Mouse (Mus musculus) left cerebral cortex, postnatal 10 days (tissue): ENCODE data around the gene Gabrr3. TPM values are rescaled to one million over a fixed set of nuclear protein-coding genes. Genes with fewer than 3 reads are reported as not detected.
"Not testable (repeated sequence)": the region's sequence is repeated elsewhere in the genome, so short reads cannot be mapped to it uniquely, and the experiment has no call there.

Experiments used
- DNase-seq, 2 experiments: peaks; one replicate each; pipeline ENCODE4 v3.0.0; 2021 to 2022; ENCODE audit warnings: low spot score in 2 of 2, mixed read lengths in 1 of 2; ENCODE audit errors: extremely low spot score in 1 of 2
- intact Hi-C: fragments of 180-260 bp; cut with DNase I; formaldehyde crosslinking; loops from one replicate; pipeline ENCODE4 v1.15.1; 2025
- total RNA-seq, 2 experiments: library from RNA; stranded (reverse); gene quantifications; 2 replicates each; pipeline ENCODE4 v1.2.3; 2021

Gene Gabrr3
- total RNA-seq, 2 experiments from 2014 or later, result 0.13 TPM; not detected in 1

DNA sequence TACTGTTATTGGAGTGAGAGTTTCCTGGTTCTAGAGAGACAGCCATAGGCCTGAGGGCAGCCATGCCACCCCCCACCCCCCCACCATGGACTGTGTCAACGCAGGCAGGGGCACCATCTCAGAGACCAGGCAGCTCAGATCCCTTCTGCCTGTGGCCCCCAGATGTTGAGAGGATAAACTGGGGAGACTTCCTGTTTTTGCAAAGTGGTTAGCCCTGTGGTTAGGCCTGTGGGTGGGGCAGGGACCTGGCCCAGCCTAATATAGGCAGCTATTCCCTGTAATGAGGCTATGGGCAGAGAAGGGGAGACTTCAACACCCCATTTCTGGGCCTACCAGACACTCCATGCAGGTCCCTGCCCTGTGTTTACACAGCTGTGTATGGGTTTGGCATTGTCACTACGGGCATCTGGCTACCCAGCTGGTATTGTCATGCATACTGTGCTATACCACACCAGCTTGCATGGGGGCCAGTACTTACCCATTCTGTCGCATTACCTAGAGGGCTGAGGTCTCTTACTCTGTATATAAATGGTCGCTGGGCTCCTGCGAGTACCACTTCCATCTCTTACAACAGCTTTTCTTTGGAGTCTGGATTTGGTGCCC lies 52.2 kb downstream of the Gabrr3 start:
- DNase-seq, intact Hi-C loops: not testable (repeated sequence)

DNA sequence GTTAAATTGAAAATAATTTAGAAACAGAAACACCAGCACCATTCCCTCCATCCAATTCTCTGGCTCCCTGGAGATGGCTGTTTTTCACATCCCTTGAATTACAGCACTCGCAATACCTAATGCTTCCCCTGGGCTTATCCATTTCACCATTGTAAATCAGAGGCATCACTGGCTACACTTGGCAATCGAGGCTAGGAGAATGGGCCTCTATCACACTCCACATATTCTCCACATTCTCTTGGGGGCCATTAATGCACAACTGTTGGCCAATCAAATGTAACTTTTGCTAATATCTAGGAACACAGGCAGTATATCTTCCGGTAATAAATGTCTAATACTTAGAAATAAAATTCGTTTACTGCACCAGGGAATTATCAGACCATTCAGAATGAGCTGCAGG lies 56.4 kb downstream of the Gabrr3 start:
- DNase-seq, result no peak
- intact Hi-C loops, result no loop called here

DNA sequence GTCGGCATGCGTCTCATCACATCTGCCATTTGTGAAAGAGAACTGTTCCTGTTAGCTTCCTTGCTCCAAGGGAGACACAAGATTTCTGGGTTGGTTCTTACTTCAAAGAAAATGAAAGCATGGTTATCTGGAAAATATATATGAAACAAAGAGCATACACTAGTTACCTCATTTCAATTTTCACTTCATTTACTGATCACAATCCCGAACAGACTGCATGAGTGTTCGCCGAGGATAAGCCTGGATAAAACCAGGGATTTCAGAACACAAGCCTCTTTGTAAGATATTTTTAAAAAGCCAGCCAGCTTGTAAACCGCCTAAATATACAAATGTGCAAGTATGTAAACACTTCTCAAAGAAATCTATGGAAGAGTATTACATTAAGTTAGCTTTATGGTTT lies 56.8 kb downstream of the Gabrr3 start:
- no peak for DNase-seq
- intact Hi-C loops, result no loop called here

DNA sequence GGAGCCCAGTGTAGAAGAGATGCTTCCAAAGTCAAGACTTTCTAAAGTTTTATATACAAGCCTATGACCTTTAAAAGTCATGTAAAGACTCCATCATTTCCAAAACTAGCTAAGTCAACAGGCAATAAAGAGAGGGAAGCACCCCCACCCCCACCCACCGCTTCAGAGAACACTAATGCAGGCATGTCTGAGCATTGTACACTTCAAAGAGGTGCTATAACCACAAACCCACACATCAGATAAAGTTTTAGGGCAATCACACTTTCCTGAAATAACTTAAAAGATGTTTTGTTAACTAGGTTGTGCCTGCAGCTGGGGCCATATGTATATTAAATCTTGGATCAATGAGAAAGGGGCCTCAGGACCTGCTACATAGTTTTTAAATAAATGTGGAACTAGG lies 62.7 kb downstream of the Gabrr3 start:
- intact Hi-C loops, result no loop called here
- no peak for DNase-seq

DNA sequence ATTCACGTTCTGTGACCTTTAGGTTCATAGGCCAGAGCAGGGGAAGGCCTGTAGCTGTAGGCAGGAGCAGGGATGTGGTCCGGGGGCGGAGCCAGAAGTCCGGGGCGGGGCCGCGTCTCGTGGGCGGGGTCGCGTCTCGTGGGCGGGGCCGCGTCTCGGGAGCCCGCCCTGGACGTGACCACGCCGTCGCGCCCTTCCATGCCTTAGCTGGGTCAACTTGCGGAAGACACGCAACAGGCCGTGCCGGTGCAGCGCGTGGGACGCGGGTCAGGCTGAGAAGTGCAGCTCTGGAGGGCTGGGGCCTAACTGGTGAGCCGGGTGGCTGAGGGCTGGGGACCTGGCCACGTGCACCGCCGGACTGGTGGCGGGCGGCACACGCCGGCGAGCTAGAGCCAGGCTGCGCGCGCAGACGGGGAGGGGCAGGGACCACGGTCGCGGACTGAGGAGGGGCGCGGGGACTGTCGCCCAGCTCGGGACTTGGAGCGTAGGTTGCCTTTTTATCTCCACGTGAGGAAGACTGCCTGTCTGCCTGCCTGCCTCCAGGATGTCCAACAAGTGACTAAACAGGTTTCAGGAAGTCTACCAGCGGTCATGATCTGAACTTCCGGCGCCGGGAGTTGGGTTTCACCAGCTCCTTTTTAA lies 64.6 kb downstream of the Gabrr3 start, which contains the start of gene Riox2:
Gene Riox2 (plus strand): TSS at position 139 of the 642 bp plus-strand sequence.
- DNase-seq, result peak; percentile 59 to 88
- intact Hi-C loops, result no loop called here

DNA sequence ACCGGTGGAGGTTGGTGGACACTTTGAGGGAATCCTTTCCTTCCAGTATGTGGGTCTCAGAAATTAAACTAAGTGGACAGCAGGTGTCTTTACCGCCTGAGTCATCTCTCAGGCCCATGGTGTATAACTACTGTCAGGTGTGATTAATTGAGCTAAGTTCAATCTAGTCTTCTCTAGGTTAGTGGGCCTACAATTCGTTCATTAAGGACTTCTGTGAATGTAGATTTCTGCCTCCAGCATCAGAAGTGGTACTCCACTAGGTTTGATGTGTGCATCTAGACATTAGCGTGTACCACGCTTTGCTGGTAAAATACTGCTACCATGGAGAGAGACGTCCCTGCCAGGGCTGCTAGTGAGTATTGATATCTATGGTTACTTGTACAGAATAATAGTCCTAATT lies 65.4 kb downstream of the Gabrr3 start:
- intact Hi-C loops, result no loop called here
- no peak for DNase-seq

DNA sequence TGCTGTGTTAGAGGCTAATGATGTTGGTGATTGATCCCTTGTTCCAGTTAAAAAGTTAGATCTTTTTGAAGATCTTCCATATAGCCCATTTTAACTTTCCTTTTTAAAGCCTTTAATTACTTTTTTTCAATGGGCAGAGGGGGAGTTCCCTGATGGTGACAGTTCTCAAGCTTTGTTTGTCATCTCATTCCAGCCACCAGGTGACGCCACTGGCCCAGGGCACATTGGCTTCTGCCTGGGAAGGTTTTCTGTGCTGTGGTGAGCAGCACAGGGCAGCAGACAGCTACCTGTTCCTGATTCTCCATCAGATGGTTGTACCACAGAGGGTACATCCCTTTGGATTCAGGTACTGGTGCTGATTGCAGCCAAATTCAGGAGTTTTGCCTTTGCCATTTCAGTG lies 67.7 kb downstream of the Gabrr3 start:
- peak; percentile 6 to 68 for DNase-seq
- intact Hi-C loops, result loop anchor here (5.0 kb wide), 1 partner anchor 143 kb away; no protein-coding TSS in a partner anchor

DNA sequence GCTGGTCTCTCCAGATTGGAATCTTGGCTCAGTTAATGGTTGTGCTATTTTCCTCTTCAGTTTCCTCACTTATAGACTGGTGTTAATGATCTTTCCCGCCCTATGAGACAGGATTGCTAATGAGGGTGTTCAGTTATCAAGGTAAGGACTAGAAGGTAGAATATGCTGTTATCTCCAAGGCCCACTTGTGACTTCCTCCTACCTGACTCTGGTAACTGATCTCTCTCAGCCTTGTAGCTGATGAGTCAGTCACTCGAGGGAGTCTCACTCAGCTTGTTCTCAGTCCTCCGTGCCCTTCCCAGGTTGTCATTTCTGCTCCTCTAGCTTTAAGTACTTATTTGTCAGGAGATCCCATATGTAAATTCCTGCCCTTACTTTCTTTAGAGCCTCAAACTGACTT lies 70.8 kb downstream of the Gabrr3 start:
- no peak for DNase-seq
- intact Hi-C loops, result loop anchor here (5.0 kb wide), 1 partner anchor 139 kb away; no protein-coding TSS in a partner anchor

DNA sequence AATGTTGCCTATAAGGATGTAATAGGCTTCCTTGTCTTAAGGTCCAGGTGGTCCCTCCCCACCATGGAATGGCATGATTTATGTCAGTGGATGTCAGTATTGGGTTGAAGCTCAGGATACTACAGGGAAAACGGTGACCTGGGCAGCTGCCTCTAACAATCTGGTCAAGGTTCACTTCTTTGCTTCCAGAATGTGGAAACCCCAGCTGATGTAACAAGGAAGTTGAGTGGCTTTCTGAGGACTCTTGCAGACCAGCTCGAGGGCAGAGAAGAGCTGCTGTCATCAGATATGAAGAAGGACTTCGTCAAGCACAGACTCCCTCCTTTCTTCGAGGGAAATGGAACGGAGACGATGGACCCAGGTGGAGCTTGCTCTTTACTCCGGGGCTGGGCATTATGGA lies 80.1 kb downstream of the Gabrr3 start:
- DNase-seq, result no peak
- intact Hi-C loops, result no loop called here

DNA sequence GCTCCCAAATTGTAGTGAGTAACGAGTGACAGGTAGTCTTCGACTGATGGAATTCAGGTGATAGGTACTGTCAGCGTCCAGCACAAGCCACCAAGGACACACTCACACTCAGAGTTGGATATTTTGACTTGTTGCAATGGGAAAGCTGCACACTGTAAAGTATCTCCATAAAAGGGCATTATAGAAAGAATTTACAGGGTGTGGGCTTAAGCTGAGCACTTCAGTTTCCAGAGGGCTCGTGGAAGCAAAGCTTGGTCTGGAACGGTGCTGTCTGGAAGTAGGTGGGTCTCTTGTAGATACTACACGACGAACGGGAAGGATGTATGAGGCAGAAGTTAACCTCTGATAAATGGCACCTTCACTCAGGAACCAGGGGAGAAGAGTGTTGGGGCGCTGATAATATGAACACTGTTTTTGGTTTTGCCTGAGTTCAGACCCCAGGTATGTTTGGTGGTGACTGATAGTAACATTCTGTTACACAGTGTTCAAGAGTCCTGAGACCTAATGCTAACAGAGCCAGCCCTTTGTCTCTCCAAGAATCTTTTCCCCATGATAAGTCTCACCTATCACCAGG lies 80.9 kb downstream of the Gabrr3 start:
- intact Hi-C loops, result no loop called here
- DNase-seq, result no peak

DNA sequence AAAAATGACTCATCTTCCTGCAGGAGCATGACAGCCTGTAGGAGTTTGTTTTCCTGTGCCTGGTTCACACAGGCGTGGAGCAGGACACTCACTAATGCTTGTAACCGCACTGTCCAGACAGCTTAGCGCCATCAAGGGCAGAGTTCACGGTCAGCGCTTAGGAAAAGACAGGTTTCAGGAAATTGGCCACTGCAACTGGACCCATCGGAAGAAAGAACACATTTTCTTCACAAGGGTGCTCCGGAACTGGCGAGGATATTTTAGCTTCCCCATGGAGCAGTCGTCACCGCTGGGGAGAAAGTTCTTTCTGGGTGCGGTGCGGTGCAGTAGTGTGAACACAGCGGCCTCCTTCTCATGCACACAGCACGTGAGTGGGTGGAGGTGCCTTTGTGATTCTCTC lies 86.1 kb downstream of the Gabrr3 start:
- intact Hi-C loops, result no loop called here
- DNase-seq, result no peak

DNA sequence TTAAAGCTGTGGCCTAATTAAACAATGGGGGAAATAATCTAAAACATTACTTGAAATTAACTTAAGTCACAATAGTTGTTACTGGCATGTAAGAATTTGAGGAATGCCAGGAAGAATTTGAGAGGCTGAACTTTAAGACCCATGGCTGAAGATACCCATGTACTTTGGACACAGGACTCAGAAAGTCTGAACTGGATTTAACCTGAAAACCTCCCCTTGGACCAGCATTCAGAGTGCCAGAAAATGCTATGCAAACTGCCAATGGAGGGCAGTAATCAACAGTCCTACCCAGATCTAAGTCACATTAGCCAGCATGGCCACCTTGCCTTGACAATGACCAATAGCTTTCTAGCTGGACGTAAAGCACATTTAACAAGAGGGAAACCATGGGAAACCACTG lies 90.8 kb downstream of the Gabrr3 start:
- intact Hi-C loops, result no loop called here
- DNase-seq, result no peak

DNA sequence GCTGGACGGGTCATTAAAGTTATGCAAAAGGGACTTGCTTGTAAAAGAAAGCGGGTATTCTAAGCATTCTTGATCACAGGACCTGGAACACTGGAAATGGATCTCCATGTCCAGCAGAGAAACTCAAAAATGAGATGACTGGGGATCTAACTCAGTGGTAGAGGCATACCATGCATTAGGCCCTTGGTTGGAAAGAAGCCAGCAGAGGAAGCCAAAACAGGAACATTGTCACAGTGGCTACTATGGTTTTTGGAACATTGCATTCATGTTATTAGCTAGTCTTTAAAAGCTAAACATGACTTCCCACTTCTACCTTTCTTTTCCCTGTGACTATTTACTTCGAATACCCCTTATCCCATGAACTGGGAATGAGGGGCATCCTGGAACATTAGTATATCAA lies 92.0 kb downstream of the Gabrr3 start:
- no peak for DNase-seq
- intact Hi-C loops, result no loop called here

DNA sequence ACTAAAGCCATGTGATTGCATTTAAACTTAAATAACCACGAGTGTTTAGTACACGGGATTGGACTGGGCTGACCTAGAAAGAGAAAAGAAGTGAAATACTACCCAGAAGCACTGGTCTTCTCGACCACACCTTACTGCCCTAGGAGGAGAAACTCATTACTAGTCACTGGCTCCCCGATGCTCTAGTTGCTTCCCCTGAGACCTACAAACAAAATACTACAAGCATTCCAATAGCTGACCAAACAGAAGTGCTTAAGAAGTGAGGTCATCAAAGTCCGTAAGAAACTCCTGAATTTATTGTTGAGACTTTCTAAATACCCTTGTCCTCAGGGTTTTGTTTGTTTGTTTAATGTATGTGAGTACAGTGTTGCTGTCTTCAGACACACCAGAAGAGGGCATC lies 102.7 kb downstream of the Gabrr3 start:
- intact Hi-C loops, result no loop called here
- DNase-seq, result no peak

Other genes with a start within 250 kb of the Gabrr3 start
- gene Olfr196, start 236.9 kb upstream of the Gabrr3 start, total RNA-seq, result not detected
- gene Olfr198, start 203.8 kb upstream of the Gabrr3 start, total RNA-seq, result not detected
- not detected for gene Olfr199, start 187.6 kb upstream of the Gabrr3 start, total RNA-seq
- not detected for gene Olfr201, start 134.7 kb upstream of the Gabrr3 start, total RNA-seq
- gene Olfr202, start 120.5 kb upstream of the Gabrr3 start, total RNA-seq, result not detected
- not detected for gene Olfr203, start 108.5 kb upstream of the Gabrr3 start, total RNA-seq
- gene Olfr204, start 89.1 kb upstream of the Gabrr3 start, total RNA-seq, result not detected
- not detected for gene Olfr205, start 76.2 kb upstream of the Gabrr3 start, total RNA-seq
- not detected for gene Olfr206, start 58.1 kb upstream of the Gabrr3 start, total RNA-seq
- gene Olfr209, start 43.3 kb upstream of the Gabrr3 start, total RNA-seq, result not detected
- 10 to 100 TPM; 12.9 to 13.4 TPM for gene Riox2, start 64.4 kb downstream of the Gabrr3 start, total RNA-seq
- 1 to 10 TPM; 4.6 to 6.1 TPM for gene Crybg3, start 193.6 kb downstream of the Gabrr3 start, total RNA-seq
- 10 to 100 TPM; 34.5 to 38.7 TPM for gene Arl6, start 232.1 kb downstream of the Gabrr3 start, total RNA-seq